Mouse (Mus musculus) heart, postnatal 4 days (tissue): Measurements from ENCODE around the gene Bhlhe41. TPM values are rescaled to one million over a fixed set of nuclear protein-coding genes. Genes with fewer than 3 reads are reported as not detected.

Experiments used
- DNase-seq: peaks from one replicate; pipeline ENCODE4 v3.0.0; 2021
- total RNA-seq, 2 experiments: library from RNA; stranded (reverse); gene quantifications; 2 replicates each; pipeline ENCODE4 v1.2.3; 2021

Bhlhe41 gene
- total RNA-seq, 2 experiments from 2014 or later, result 10.5 to 12.7 TPM

- no peak for DNase-seq
Measured at GRCm38 (mm10) chr6:145835359-145835758, 30.0 kb downstream of the Bhlhe41 start.

DNA sequence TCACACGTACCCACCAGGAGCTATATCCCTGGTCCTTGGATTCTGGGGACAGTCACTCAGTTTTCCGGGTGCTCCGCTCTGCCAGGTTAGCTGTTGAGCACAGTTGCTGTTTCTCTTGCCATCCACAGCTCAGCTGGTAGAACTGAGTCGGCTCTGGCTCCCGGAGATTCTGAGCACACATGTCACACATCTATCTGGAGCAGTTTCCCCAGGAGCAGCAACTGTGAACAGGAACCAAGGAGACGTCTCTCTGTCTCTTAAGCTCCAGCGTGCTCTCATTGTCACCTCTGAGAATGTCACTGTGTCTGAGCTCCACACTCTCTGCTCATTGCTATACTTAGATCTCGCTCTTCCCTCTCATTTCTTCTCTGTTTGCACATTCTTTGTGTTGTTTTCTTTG, 32.4 kb downstream of the Bhlhe41 start:
- DNase-seq, result no peak

DNA sequence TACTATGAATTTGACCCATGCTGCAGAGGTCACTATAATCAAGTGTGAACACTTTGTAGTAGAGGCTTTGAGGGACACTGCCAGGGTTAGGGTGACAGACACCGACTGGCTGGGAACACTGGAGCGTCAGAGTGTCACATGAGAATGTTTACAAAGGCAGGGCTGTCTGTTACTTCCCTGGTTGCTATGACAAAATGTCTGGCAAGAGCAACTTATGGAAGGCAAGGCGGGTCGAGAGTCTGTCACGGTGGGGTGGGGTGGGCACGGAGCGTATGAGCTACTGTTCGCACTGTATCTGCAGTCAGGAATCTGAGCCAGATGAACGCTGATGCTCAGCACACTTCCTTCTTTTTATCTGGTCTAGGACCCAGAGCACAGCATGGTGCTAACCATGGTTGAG, 34.7 kb downstream of the Bhlhe41 start:
- DNase-seq, result no peak

GRCm38 (mm10) chr6:145830117-145830516, 35.2 kb downstream of the Bhlhe41 start:
- peak; percentile 78 for DNase-seq

- DNase-seq, result no peak
Measured at GRCm38 (mm10) chr6:145829062-145829835, 36.1 kb downstream of the Bhlhe41 start.

GRCm38 (mm10) chr6:145826305-145826704, 39.1 kb downstream of the Bhlhe41 start:
- DNase-seq, result no peak

DNA sequence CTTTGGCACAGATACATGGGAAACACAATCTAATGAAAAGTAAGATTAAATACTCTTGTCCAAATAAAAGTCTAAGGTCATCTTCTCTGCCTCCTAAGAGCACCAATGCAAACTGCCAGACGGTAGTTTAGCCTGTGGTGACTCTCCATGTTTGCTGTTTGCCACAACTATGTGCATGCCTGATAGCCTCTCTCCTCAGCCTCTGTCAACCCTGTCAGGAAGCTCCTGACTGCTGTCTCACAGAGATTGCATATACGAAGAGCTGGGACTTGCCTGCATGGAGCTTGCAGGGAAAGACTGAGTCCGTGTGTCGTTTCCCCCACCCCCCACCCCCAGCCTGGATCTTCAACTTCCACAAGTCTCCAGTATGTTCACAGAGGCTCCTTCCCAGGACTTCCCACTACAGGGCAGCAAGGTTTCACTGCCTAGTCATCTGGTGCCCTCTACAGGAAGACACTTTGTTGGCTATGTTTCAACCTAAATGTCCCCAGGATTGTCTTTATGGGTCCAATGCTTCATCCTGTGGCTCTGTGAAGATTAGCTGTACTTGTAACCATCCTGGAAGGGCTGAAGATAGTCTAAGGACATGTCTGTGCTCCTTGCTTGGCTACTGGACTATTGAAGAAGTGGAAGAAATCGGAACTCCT, 41.6 kb downstream of the Bhlhe41 start:
- peak; percentile 50 for DNase-seq

GRCm38 (mm10) chr6:145823103-145823502, 42.3 kb downstream of the Bhlhe41 start:
- no peak for DNase-seq

GRCm38 (mm10) chr6:145822218-145822617, 43.1 kb downstream of the Bhlhe41 start:
- DNase-seq, result no peak

GRCm38 (mm10) chr6:145819151-145819550, 46.2 kb downstream of the Bhlhe41 start:
- DNase-seq, result no peak

DNA sequence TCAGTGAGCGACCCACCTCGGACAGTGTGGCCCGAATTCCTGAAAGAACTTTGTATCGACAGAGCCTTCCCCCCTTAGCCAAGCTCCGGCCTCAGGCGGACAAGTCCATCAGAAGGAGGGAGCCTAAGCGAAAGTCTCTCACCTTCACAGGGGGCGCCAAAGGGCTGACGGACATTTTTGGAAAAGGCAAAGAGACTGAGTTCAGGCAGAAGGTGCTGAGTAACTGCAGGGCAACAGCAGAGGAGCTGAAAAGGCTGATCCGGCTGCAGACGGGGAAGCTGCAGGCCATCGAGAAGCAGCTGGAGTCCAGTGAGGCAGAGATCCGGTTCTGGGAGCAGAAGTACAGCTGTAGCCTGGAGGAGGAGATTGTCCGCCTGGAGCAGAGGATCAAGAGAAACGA, 50.2 kb downstream of the Bhlhe41 start:
- peak; percentile 49 for DNase-seq

- no peak for DNase-seq
Measured at GRCm38 (mm10) chr6:145811174-145811573, 54.2 kb downstream of the Bhlhe41 start.

GRCm38 (mm10) chr6:145810015-145810414, 55.3 kb downstream of the Bhlhe41 start:
- no peak for DNase-seq

- no peak for DNase-seq
Measured at GRCm38 (mm10) chr6:145809566-145809965, 55.8 kb downstream of the Bhlhe41 start.

Other genes starting within 250 kb of the Bhlhe41 start
- under 1 TPM; 0.50 to 0.59 TPM for gene Tuba3b, start 249.8 kb downstream of the Bhlhe41 start, total RNA-seq
- 10 to 100 TPM; 93.1 to 97.9 TPM for gene Rassf8, start 118.8 kb downstream of the Bhlhe41 start, total RNA-seq
- gene Sspn, start 66.1 kb upstream of the Bhlhe41 start, total RNA-seq, result 100 to 1,000 TPM; 103 to 104 TPM